Mouse (Mus musculus): Measurements from ENCODE around the gene Nos3. TPM values are rescaled to one million over a fixed set of nuclear protein-coding genes. Genes with fewer than 3 reads are reported as not detected.

Gene Nos3
- total RNA-seq (2021) = 16.8 and 18.3 TPM in 2 replicates
- long read RNA-seq, experiment 1, full-length matches to known transcripts = 9 of 19 reads
- long read RNA-seq, experiment 1, partial matches to known transcripts = 6 of 19 reads
- long read RNA-seq, experiment 1, other reads (novel, unspliced or antisense) = 4 of 19 reads
- long read RNA-seq, experiment 2, full-length matches to known transcripts = 8 of 17 reads
- long read RNA-seq, experiment 2, partial matches to known transcripts = 5 of 17 reads
- long read RNA-seq, experiment 2, other reads (novel, unspliced or antisense) = 4 of 17 reads

- peak; percentile 65 for DNase-seq
Measured at GRCm38 (mm10) chr5:24364508-24364907, at the start of gene Nos3. Gene Nos3, plus strand, starts transcription at chr5:24364810.

GRCm38 (mm10) chr5:24319776-24320466, 44.7 kb upstream of the Nos3 start:
- DNase-seq = peak; percentile 55

GRCm38 (mm10) chr5:24320467-24320813, 44.2 kb upstream of the Nos3 start:
- DNase-seq = peak; percentile 85

GRCm38 (mm10) chr5:24320894-24321293, 43.7 kb upstream of the Nos3 start:
- no peak for DNase-seq

- DNase-seq = peak; percentile 58
Measured at GRCm38 (mm10) chr5:24321711-24322682, 42.6 kb upstream of the Nos3 start.

GRCm38 (mm10) chr5:24325251-24325650, 39.4 kb upstream of the Nos3 start:
- DNase-seq = no peak

GRCm38 (mm10) chr5:24326166-24326841, 38.3 kb upstream of the Nos3 start:
- no peak for DNase-seq

- DNase-seq = peak; percentile 79
Measured at GRCm38 (mm10) chr5:24326842-24327417, 37.7 kb upstream of the Nos3 start.

GRCm38 (mm10) chr5:24328813-24329211, 35.8 kb upstream of the Nos3 start:
- no peak for DNase-seq

- peak; percentile 90 for DNase-seq
Measured at GRCm38 (mm10) chr5:24329212-24329964, 35.2 kb upstream of the Nos3 start.

- DNase-seq = no peak
Measured at GRCm38 (mm10) chr5:24329965-24330298, 34.7 kb upstream of the Nos3 start.

GRCm38 (mm10) chr5:24332401-24332800, 32.2 kb upstream of the Nos3 start:
- DNase-seq = no peak

GRCm38 (mm10) chr5:24334749-24335148, 29.9 kb upstream of the Nos3 start:
- no peak for DNase-seq

GRCm38 (mm10) chr5:24335888-24336511, 28.6 kb upstream of the Nos3 start:
- peak; percentile 74 for DNase-seq

- DNase-seq = peak; percentile 57
Measured at GRCm38 (mm10) chr5:24337366-24337765, 27.2 kb upstream of the Nos3 start.

- DNase-seq = no peak
Measured at GRCm38 (mm10) chr5:24337821-24338220, 26.8 kb upstream of the Nos3 start.

GRCm38 (mm10) chr5:24342205-24342963, 22.2 kb upstream of the Nos3 start:
- DNase-seq = no peak

GRCm38 (mm10) chr5:24342966-24343365, 21.6 kb upstream of the Nos3 start:
- no peak for DNase-seq

GRCm38 (mm10) chr5:24343379-24343778, 21.2 kb upstream of the Nos3 start:
- no peak for DNase-seq

GRCm38 (mm10) chr5:24343977-24344436, 20.6 kb upstream of the Nos3 start:
- no peak for DNase-seq
